Mouse (Mus musculus) kidney, adult 10 weeks (tissue): ENCODE data around the gene E130116L18Rik. TPM values are rescaled to one million over a fixed set of nuclear protein-coding genes. Genes with fewer than 3 reads are reported as not detected.

Experiments
- polyA plus RNA-seq: library from polyadenylated mRNA; stranded (reverse); fragments of 350-450 nt; fragmentation: Illumina TruSeq; extraction: RNeasy Lipid Tissue Mini Kit (QIAGEN cat#74804); gene quantifications from one replicate; pipeline ENCODE4 v1.2.3, GENCODE M21; 2014; ENCODE audit warnings: low read depth, low replicate concordance

E130116L18Rik gene
- polyA plus RNA-seq: not detected

DNA sequence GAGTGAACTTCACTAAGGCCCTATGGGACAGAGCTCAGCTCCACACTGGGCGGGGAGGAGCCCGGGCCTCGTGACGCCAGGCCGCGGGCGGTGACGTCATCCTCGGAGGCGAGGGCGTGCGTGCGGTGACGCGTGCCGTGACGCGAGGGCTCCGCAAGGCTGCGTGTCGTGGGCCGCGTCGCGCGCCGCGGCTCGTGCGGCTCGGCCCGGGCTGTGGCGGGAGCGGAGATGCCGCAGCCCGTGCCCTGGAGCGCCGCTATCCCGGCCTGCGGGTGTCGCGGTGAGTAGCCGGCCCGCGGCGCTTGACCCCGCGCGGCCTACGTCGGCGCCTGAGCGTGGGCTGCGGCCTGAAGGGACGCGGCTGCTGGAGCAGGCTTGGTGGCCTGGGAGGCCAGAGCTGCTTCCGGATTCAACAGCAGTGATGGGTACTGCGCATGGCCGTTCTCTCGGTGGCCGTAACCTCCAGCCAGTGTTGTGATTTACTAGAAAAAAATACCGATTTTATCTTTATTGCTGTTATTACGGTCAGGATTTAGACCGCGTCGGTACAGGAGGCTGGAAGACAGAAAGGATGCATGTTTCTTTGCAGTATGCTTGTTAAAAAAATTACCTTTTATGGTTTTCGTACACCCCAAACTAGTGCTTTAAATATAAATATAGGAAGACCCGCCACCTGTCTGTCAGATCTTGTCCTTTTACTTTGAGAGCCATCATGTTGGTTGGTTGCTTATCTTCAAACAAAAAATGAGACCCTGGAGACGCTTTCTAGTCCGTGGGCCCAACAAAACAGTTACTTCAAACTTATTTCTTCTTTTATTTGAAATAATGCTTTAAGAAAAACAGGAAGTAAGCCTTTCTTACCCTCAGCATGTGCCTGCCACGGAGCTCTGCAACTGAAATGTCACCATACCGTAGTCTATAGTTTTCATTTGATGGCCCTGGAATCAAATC lies at the start of gene E130116L18Rik:
E130116L18Rik (minus strand) TSS at position 402 of the 951 bp plus-strand sequence.

GRCm38 (mm10) chr5:25221604-25222003 lies 1.3 kb downstream of the E130116L18Rik start, which contains the start of gene Galnt11:
Gene Galnt11, plus strand, starts transcription at chr5:25221904.

DNA sequence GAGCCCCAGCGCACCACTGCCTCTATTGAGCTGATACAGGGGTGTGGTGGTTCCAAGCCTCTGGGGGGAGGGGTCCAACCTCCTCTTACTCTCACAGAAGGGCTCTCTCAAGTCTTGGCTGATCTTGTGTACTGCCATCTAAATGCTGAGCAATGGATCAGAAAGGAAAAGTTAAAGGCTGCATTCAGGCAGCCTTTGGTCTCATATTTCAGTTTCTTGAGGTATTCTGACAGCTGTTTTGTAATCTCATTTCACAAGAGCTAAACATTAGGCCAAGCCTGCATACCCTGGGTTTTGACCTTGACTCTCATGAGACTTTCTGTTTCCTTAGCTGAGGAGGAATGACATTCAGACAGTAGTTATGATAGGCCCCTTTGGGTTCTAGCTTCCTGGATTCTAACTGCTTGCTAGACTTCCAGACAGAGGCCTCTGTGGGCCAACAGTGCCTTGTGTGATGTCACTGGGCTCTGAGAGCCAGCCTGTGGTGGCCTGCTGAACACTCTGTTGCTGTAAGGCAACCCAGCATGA lies 41.9 kb downstream of the E130116L18Rik start, which contains the start of gene Galntl5:
Galntl5 (plus strand) TSS at position 457 of the 528 bp plus-strand sequence.

Other genes with a start within 250 kb of the E130116L18Rik start
- 86.5 TPM for gene Prkag2, start 122.5 kb downstream of the E130116L18Rik start, polyA plus RNA-seq
- gene Galntl5, start 41.7 kb downstream of the E130116L18Rik start, polyA plus RNA-seq: not detected
- gene Galnt11, start 1.2 kb downstream of the E130116L18Rik start, polyA plus RNA-seq: 544 TPM